Mouse (Mus musculus) E14TG2a.4 (cell line): ENCODE results near the gene Adam23.
A peak's percentile ranks its signal among the peaks of the same experiment; 100 is the strongest.

Experiments used
- H3K27me3 ChIP-seq: 2 replicates; pipeline ENCODE4 v1.6.1; 2014; ENCODE audit warnings: low read length, control low read depth; ENCODE audit not compliant: insufficient read depth
- H3K36me3 ChIP-seq: 2 replicates; pipeline ENCODE4 v1.6.1; 2014; ENCODE audit warnings: low read length, control low read depth; ENCODE audit not compliant: insufficient read depth
- H3K4me1 ChIP-seq: replicated peaks from 2 replicates; pipeline ENCODE4 v1.6.1; 2014; ENCODE audit warnings: low read depth, low read length, control low read depth
- H3K4me3 ChIP-seq: replicated peaks from 2 replicates; pipeline ENCODE4 v1.5.1; 2014; ENCODE audit warnings: mild to moderate bottlenecking, low read length
- H3K9me3 ChIP-seq: 2 replicates; pipeline ENCODE4 v1.6.1; 2014; ENCODE audit warnings: low read length, control low read depth
- CTCF ChIP-seq: conservative IDR thresholded peaks from 2 replicates; pipeline ENCODE4 v1.5.1; 2014; ENCODE audit warnings: low read length
- NANOG ChIP-seq: IDR thresholded peaks from 2 replicates; pipeline ENCODE4 v1.6.1; 2014; ENCODE audit warnings: borderline replicate concordance, low read length, mixed read lengths
- POU5F1 ChIP-seq: IDR thresholded peaks from 2 replicates; pipeline ENCODE4 v1.6.1; 2014; ENCODE audit warnings: low read length, borderline replicate concordance

The Adam23 gene

GRCm38 (mm10) chr1:63442186-63442585 is 3.5 kb upstream of the Adam23 start:
- no peak overlapping the region for H3K4me3 ChIP-seq
- H3K27me3 ChIP-seq = no peaks in the 10 kb centered on the region
- H3K4me1 ChIP-seq = peaks cover 71% of the 10 kb centered on the region
- peak; percentile 90 for TF ChIP-seq NANOG
- no peak for TF ChIP-seq POU5F1
- no peak for TF ChIP-seq CTCF
- peaks cover 1% of the 10 kb centered on the region; the same call in 1 of the 2 replicates for H3K36me3 ChIP-seq
- no peaks in the 10 kb centered on the region for H3K9me3 ChIP-seq

- Histone ChIP-seq H3K4me3 (no peak overlapping the region), H3K9me3 (no peaks in the 10 kb centered on the region), H3K27me3 (no peaks in the 10 kb centered on the region), H3K4me1 (peaks cover 73% of the 10 kb centered on the region), H3K36me3 (peaks cover 4% of the 10 kb centered on the region)
- no peak for TF ChIP-seq NANOG
- TF ChIP-seq POU5F1 = no peak
- TF ChIP-seq CTCF = no peak
Observed at GRCm38 (mm10) chr1:63442616-63443015, 3.1 kb upstream of the Adam23 start.

- Histone ChIP-seq H3K36me3 (peaks cover 29% of the 10 kb centered on the region), H3K27me3 (no peaks in the 10 kb centered on the region), H3K9me3 (no peaks in the 10 kb centered on the region), H3K4me3 (peak overlapping the region; percentile 95), H3K4me1 (peaks cover 78% of the 10 kb centered on the region)
- no peak for TF ChIP-seq CTCF
- no peak for TF ChIP-seq POU5F1
- TF ChIP-seq NANOG = no peak
Observed at GRCm38 (mm10) chr1:63445149-63445609, 512 bp upstream of the Adam23 start.

- Histone ChIP-seq H3K9me3 (no peaks in the 10 kb centered on the region), H3K36me3 (peaks cover 39% of the 10 kb centered on the region), H3K27me3 (no peaks in the 10 kb centered on the region), H3K4me1 (peaks cover 79% of the 10 kb centered on the region), H3K4me3 (peak overlapping the region; percentile 95)
- TF ChIP-seq CTCF = no peak
- TF ChIP-seq NANOG = no peak
- no peak for TF ChIP-seq POU5F1
Observed at GRCm38 (mm10) chr1:63446047-63446704, 485 bp downstream of the Adam23 start.

- Histone ChIP-seq H3K4me1 (peaks cover 79% of the 10 kb centered on the region), H3K4me3 (peak overlapping the region; percentile 95), H3K9me3 (no peaks in the 10 kb centered on the region), H3K27me3 (no peaks in the 10 kb centered on the region), H3K36me3 (peaks cover 45% of the 10 kb centered on the region)
- TF ChIP-seq CTCF = no peak
- no peak for TF ChIP-seq POU5F1
- TF ChIP-seq NANOG = no peak
Observed at GRCm38 (mm10) chr1:63446721-63447120, 1.0 kb downstream of the Adam23 start.

GRCm38 (mm10) chr1:63450091-63450490 is 4.4 kb downstream of the Adam23 start:
- Histone ChIP-seq H3K27me3 (no peaks in the 10 kb centered on the region), H3K4me3 (peak overlapping the region; percentile 95), H3K36me3 (peaks cover 77% of the 10 kb centered on the region), H3K9me3 (no peaks in the 10 kb centered on the region), H3K4me1 (peaks cover 87% of the 10 kb centered on the region)
- TF ChIP-seq POU5F1 (no peak), CTCF (no peak), NANOG (no peak)

- Histone ChIP-seq H3K4me3 (no peak overlapping the region), H3K9me3 (no peaks in the 10 kb centered on the region), H3K27me3 (no peaks in the 10 kb centered on the region), H3K4me1 (peaks cover 96% of the 10 kb centered on the region), H3K36me3 (peaks cover 90% of the 10 kb centered on the region)
- TF ChIP-seq POU5F1 (no peak), NANOG (no peak), CTCF (no peak)
Observed at GRCm38 (mm10) chr1:63453332-63453887, 7.7 kb downstream of the Adam23 start.

GRCm38 (mm10) chr1:63457801-63458519 is 12.3 kb downstream of the Adam23 start:
- peaks cover 86% of the 10 kb centered on the region for H3K36me3 ChIP-seq
- no peaks in the 10 kb centered on the region for H3K27me3 ChIP-seq
- H3K4me3 ChIP-seq = peak overlapping the region; percentile 37
- TF ChIP-seq POU5F1 (no peak), NANOG (no peak), CTCF (no peak)
- H3K9me3 ChIP-seq = peaks cover 8% of the 10 kb centered on the region; the same call in 1 of the 2 replicates
- H3K4me1 ChIP-seq = peaks cover 77% of the 10 kb centered on the region
